Mouse (Mus musculus) intestine, postnatal 0 days (tissue): Measurements from ENCODE around the gene Dnm2. TPM values are rescaled to one million over a fixed set of nuclear protein-coding genes. Genes with fewer than 3 reads are reported as not detected.

Source experiments
- ATAC-seq: fragments of 200-750 bp; cut with Nextera tagmentation; 2 replicates; pipeline ENCODE4 v1.8.0; 2017; ENCODE audit warnings: mild to moderate bottlenecking, moderate TSS enrichment, moderate library complexity
- H3K27ac ChIP-seq: fragments of 300-500 bp; sonication (generic); 2 replicates; pipeline ENCODE4 v1.5.1; 2014; ENCODE audit warnings: mild to moderate bottlenecking, low read depth, low read length, moderate library complexity
- H3K27me3 ChIP-seq: fragments of 300-500 bp; sonication (generic); replicated peaks from 2 replicates; pipeline ENCODE4 v1.6.1; 2014; ENCODE audit warnings: low read length, mixed read lengths; ENCODE audit not compliant: control insufficient read depth, insufficient read depth
- H3K36me3 ChIP-seq: fragments of 300-500 bp; sonication (generic); 2 replicates; pipeline ENCODE4 v1.6.1; 2014; ENCODE audit warnings: mild to moderate bottlenecking, moderate library complexity; ENCODE audit not compliant: control insufficient read depth, insufficient read depth
- H3K4me1 ChIP-seq: fragments of 300-500 bp; sonication (generic); replicated peaks from 2 replicates; pipeline ENCODE4 v1.6.1; 2014; ENCODE audit warnings: antibody characterized with exemption, low read length, mixed read lengths; ENCODE audit not compliant: control insufficient read depth, insufficient read depth
- H3K4me2 ChIP-seq: fragments of 300-500 bp; sonication (generic); replicated peaks from 2 replicates; pipeline ENCODE4 v1.6.1; 2014; ENCODE audit warnings: low read depth, mild to moderate bottlenecking, moderate library complexity
- H3K4me3 ChIP-seq: fragments of 300-500 bp; sonication (generic); 2 replicates; pipeline ENCODE4 v1.5.1; 2014; ENCODE audit warnings: low read depth, low read length
- H3K9ac ChIP-seq: fragments of 300-500 bp; sonication (generic); 2 replicates; pipeline ENCODE4 v1.6.1; 2014; ENCODE audit warnings: mild to moderate bottlenecking, low read depth, low read length
- H3K9me3 ChIP-seq: fragments of 300-500 bp; sonication (generic); 2 replicates; pipeline ENCODE4 v1.6.1; 2016; ENCODE audit warnings: mixed run types; ENCODE audit not compliant: control insufficient read depth
- CTCF ChIP-seq: sonication (generic); IDR thresholded peaks from 2 replicates; pipeline ENCODE4 v1.5.1; 2016; ENCODE audit warnings: low read depth, mild to moderate bottlenecking, control low read depth, antibody characterized with exemption, moderate library complexity
- WGBS: fragments of 180-500 bp; shearing (Covaris S2); extraction: QIAGEN DNeasy Blood & Tissue Kit; methylation state at CpG from one replicate; pipeline ENCODE4 v1.1.7; 2014; 5-methylcytosine and 5-hydroxymethylcytosine counted together
- polyA plus RNA-seq: library from polyadenylated mRNA; unstranded; fragments of >200 nt; fragmentation: Nextera tagmentation; extraction: Ambion mirVana; gene quantifications from 2 replicates; pipeline ENCODE4 v1.2.1, GENCODE M21; 2015

Gene Dnm2
- polyA plus RNA-seq, 1 experiment from 2014 or later = 69.6 TPM

DNA sequence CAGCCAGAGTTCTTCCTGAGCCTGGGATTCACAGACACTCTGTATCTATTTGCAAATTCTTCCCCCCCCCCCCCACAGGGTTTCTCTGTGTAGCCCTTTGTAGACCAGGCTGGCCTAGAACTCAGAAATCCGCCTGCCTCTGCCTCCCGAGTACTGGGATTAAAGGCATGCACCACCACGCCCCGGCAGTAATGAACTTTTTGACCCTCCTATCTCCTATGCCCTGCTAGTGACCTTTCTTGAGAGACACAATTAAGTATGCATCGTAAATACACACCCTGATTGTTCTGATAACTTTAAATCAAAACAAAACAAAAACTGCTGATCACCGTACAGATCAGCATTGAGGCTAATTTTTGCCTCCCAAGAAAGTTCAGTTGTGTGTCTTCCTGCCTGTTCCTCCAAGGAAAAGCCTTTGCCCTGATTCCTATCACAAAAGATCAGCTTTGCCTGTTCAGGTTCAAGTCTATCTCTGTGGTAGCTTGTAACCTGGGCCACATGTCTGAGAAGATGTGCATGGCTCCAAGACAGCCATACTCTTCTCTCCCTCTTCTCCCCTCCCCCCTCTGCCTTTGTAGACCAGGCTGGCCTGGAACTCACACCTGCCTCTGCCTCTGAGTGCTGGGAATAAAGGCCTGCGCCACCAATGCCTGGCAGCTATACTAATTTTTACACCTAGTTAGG is 31.7 kb downstream of the Dnm2 start:
- no peak for ATAC-seq
- Histone ChIP-seq H3K27ac (no peak overlapping the region; the same call in 1 of the 2 replicates), H3K27me3 (no peaks in the 10 kb centered on the region), H3K4me1 (peaks cover under 1% of the 10 kb centered on the region; the same call in 1 of the 2 replicates), H3K4me2 (no peak overlapping the region), H3K9ac (no peak overlapping the region), H3K4me3 (no peak overlapping the region), H3K9me3 (no peaks in the 10 kb centered on the region), H3K36me3 (peaks cover 9% of the 10 kb centered on the region)
- TF ChIP-seq CTCF = no peak
- 52% methylated on average over 7 of the region's 7 CpGs for WGBS

DNA sequence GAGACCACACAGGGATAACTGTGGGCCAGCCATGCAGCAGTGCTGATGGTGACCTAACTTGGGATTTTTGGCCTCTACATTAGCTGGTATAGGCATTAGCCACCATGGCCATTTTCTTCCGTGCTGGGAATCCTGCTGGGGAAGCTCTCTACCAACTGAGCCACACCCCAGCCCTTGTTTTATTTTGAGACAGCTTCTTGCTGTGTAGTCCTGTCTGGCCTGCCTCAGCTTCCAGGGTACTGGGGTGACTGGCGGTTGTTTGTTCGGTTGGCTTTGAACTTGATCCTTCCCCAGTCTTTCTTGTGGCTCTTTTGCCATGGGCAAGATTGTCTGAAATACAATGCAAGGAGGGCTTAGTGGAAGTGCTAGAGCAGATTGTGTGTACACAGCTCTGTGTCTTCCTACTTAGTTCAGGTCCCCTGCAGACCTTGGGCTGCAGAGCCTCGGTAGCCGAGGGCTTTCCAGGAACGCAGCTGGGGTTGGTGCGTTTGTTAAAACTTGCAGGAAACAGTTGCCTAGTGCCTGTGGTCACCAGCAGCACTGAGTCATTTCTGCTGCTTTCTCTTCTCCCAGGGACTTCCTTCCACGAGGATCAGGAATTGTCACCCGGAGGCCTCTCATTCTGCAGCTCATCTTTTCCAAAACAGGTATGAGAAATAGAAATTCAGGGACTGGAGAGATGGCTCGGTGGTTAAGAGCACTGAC is 32.4 kb downstream of the Dnm2 start:
- H3K4me2 ChIP-seq = no peak overlapping the region
- no peaks in the 10 kb centered on the region; the same call in 1 of the 2 replicates for H3K4me1 ChIP-seq
- H3K4me3 ChIP-seq = no peak overlapping the region
- peaks cover 16% of the 10 kb centered on the region for H3K36me3 ChIP-seq
- H3K27ac ChIP-seq = no peak overlapping the region
- TF ChIP-seq CTCF = no peak
- 76% methylated on average over 10 of the region's 10 CpGs for WGBS
- ATAC-seq = no peak
- H3K9me3 ChIP-seq = no peaks in the 10 kb centered on the region
- H3K9ac ChIP-seq = no peak overlapping the region
- H3K27me3 ChIP-seq = no peaks in the 10 kb centered on the region

GRCm38 (mm10) chr9:21458821-21459220 is 34.1 kb downstream of the Dnm2 start:
- H3K27me3 ChIP-seq = no peaks in the 10 kb centered on the region
- H3K4me1 ChIP-seq = no peaks in the 10 kb centered on the region; the same call in 1 of the 2 replicates
- no peaks in the 10 kb centered on the region for H3K9me3 ChIP-seq
- H3K9ac ChIP-seq = no peak overlapping the region
- WGBS = 83% methylated on average over 3 of the region's 3 CpGs
- peaks cover 16% of the 10 kb centered on the region for H3K36me3 ChIP-seq
- no peak overlapping the region for H3K4me2 ChIP-seq
- H3K4me3 ChIP-seq = no peak overlapping the region
- H3K27ac ChIP-seq = no peak overlapping the region
- no peak for ATAC-seq
- no peak for TF ChIP-seq CTCF

DNA sequence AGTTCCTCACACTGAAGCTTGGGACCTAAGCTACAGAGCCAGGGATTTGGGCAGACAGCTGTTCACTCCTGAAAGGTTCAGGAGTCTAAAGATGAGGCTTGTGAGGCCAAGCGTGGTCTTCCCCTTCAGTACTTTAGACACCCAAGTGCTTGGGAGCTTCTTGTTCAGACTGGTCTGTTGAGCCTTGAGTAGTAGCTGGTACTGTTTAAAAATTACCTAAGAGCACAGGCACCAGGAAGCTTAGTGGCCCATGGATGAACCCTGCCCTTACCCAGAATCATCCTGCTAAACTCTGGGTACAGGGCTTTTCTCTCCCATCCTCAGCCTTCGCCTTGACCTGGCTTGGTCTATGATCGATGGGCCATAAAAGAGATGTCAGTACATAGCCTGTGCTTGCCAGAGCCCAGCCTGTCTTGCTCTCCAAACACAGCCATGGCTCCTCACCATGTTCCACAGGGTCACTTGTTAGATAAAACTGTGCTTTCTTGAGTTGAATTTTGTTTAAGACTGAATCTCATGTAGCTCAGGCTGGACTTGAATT is 35.8 kb downstream of the Dnm2 start:
- H3K4me1 ChIP-seq = no peaks in the 10 kb centered on the region; the same call in 1 of the 2 replicates
- no peak overlapping the region for H3K27ac ChIP-seq
- no peaks in the 10 kb centered on the region for H3K27me3 ChIP-seq
- TF ChIP-seq CTCF = no peak
- no peak for ATAC-seq
- peaks cover 28% of the 10 kb centered on the region for H3K36me3 ChIP-seq
- WGBS = 67% methylated on average over 3 of the region's 3 CpGs
- no peak overlapping the region for H3K9ac ChIP-seq
- H3K4me3 ChIP-seq = no peak overlapping the region
- no peaks in the 10 kb centered on the region for H3K9me3 ChIP-seq
- no peak overlapping the region for H3K4me2 ChIP-seq

- Histone ChIP-seq H3K36me3 (peaks cover 48% of the 10 kb centered on the region), H3K4me2 (no peak overlapping the region), H3K9ac (no peak overlapping the region), H3K4me3 (no peak overlapping the region), H3K4me1 (no peaks in the 10 kb centered on the region), H3K9me3 (no peaks in the 10 kb centered on the region), H3K27me3 (no peaks in the 10 kb centered on the region), H3K27ac (no peak overlapping the region)
- ATAC-seq = peak; percentile 46; the same call in 1 of the 2 replicates
- WGBS = 45% methylated on average over 5 of the region's 5 CpGs
- TF ChIP-seq CTCF = no peak
These were observed 38.5 kb downstream of the Dnm2 start for GRCm38 (mm10) chr9:21463138-21463590.
